Mouse (Mus musculus): ENCODE results near the gene Efcab11. TPM values are rescaled to one million over a fixed set of nuclear protein-coding genes. Genes with fewer than 3 reads are reported as not detected.

Gene Efcab11
- polyA plus RNA-seq, 2 experiments: 2.9 to 6.6 TPM

- H3K4me2 ChIP-seq (ENCODE audit: low read depth): no peak overlapping the region
- WGBS (ENCODE audit: insufficient replicate concordance): 72% methylated on average over 3 of the region's 3 CpGs
- TF ChIP-seq CTCF (IDR thresholded peaks at IDR 0.05; ENCODE audit: low read depth) (no peak), EP300 (IDR thresholded peaks at IDR 0.05; ENCODE audit: low read depth) (no peak)
- no peaks in the 10 kb centered on the region for H3K4me1 ChIP-seq (replicated peaks; ENCODE audit: control insufficient read depth in 2 of 2, insufficient read depth in 2 of 2, low read length in 1 of 2)
- H3K9me3 ChIP-seq (ENCODE audit: control insufficient read depth, low read length): no peaks in the 10 kb centered on the region
- ATAC-seq (ENCODE audit: insufficient read depth) (no peak), DNase-seq (ENCODE audit: low read depth in 3 of 3, low spot score in 3 of 3) (no peak)
- H3K27ac ChIP-seq: no peak overlapping the region
- H3K27me3 ChIP-seq (ENCODE audit: control insufficient read depth, insufficient read depth, low read length): no peaks in the 10 kb centered on the region
- H3K36me3 ChIP-seq (replicated peaks; ENCODE audit: control insufficient read depth, insufficient read depth, low read depth): no peaks in the 10 kb centered on the region
- H3K4me3 ChIP-seq (ENCODE audit: insufficient read depth in 1 of 2, low read depth in 2 of 2, low read length in 2 of 2): no peak overlapping the region
- no peak overlapping the region for H3K9ac ChIP-seq (replicated peaks)
Observed at GRCm38 (mm10) chr12:99694066-99694465, 190.2 kb downstream of the Efcab11 start.

GRCm38 (mm10) chr12:99686418-99686992, 197.7 kb downstream of the Efcab11 start:
- WGBS (ENCODE audit: insufficient replicate concordance): 52% methylated on average over 6 of the region's 6 CpGs
- no peak for DNase-seq (ENCODE audit: low read depth in 3 of 3, low spot score in 3 of 3)
- no peaks in the 10 kb centered on the region for H3K36me3 ChIP-seq (replicated peaks; ENCODE audit: control insufficient read depth, insufficient read depth, low read depth)
- H3K4me1 ChIP-seq (replicated peaks; ENCODE audit: control insufficient read depth in 2 of 2, insufficient read depth in 2 of 2, low read length in 1 of 2): no peaks in the 10 kb centered on the region; a peak in 1 of 4 replicates
- no peaks in the 10 kb centered on the region for H3K9me3 ChIP-seq (ENCODE audit: control insufficient read depth, low read length)
- no peak overlapping the region for H3K27ac ChIP-seq
- H3K4me3 ChIP-seq (ENCODE audit: insufficient read depth in 1 of 2, low read depth in 2 of 2, low read length in 2 of 2): no peak overlapping the region
- H3K9ac ChIP-seq (replicated peaks): no peak overlapping the region
- TF ChIP-seq EP300 (IDR thresholded peaks at IDR 0.05; ENCODE audit: low read depth): no peak
- no peak for TF ChIP-seq CTCF (IDR thresholded peaks at IDR 0.05; ENCODE audit: low read depth)
- H3K27me3 ChIP-seq (ENCODE audit: control insufficient read depth, insufficient read depth, low read length): no peaks in the 10 kb centered on the region
- ATAC-seq (ENCODE audit: insufficient read depth): no peak
- no peak overlapping the region for H3K4me2 ChIP-seq (ENCODE audit: low read depth)

GRCm38 (mm10) chr12:99685451-99686100, 198.7 kb downstream of the Efcab11 start:
- H3K4me1 ChIP-seq (replicated peaks; ENCODE audit: control insufficient read depth in 2 of 2, insufficient read depth in 2 of 2, low read length in 1 of 2): no peaks in the 10 kb centered on the region; a peak in 1 of 4 replicates
- ATAC-seq (ENCODE audit: insufficient read depth) (no peak), DNase-seq (ENCODE audit: low read depth in 3 of 3, low spot score in 3 of 3) (no peak)
- H3K36me3 ChIP-seq (replicated peaks; ENCODE audit: control insufficient read depth, insufficient read depth, low read depth): no peaks in the 10 kb centered on the region
- no peak for TF ChIP-seq EP300 (IDR thresholded peaks at IDR 0.05; ENCODE audit: low read depth)
- no peak for TF ChIP-seq CTCF (IDR thresholded peaks at IDR 0.05; ENCODE audit: low read depth)
- no peak overlapping the region for H3K9ac ChIP-seq (replicated peaks)
- no peak overlapping the region for H3K4me2 ChIP-seq (ENCODE audit: low read depth)
- H3K27me3 ChIP-seq (ENCODE audit: control insufficient read depth, insufficient read depth, low read length): no peaks in the 10 kb centered on the region
- no peak overlapping the region for H3K27ac ChIP-seq
- no peak overlapping the region for H3K4me3 ChIP-seq (ENCODE audit: insufficient read depth in 1 of 2, low read depth in 2 of 2, low read length in 2 of 2)
- no peaks in the 10 kb centered on the region for H3K9me3 ChIP-seq (ENCODE audit: control insufficient read depth, low read length)
- WGBS (ENCODE audit: insufficient replicate concordance): 57% methylated on average over 11 of the region's 11 CpGs

- Histone ChIP-seq H3K27ac (no peak overlapping the region), H3K4me2 (ENCODE audit: low read depth) (no peak overlapping the region), H3K4me1 (replicated peaks; ENCODE audit: control insufficient read depth in 2 of 2, insufficient read depth in 2 of 2, low read length in 1 of 2) (no peaks in the 10 kb centered on the region; a peak in 1 of 4 replicates), H3K4me3 (ENCODE audit: insufficient read depth in 1 of 2, low read depth in 2 of 2, low read length in 2 of 2) (no peak overlapping the region), H3K27me3 (ENCODE audit: control insufficient read depth, insufficient read depth, low read length) (no peaks in the 10 kb centered on the region), H3K9ac (replicated peaks) (no peak overlapping the region), H3K36me3 (replicated peaks; ENCODE audit: control insufficient read depth, insufficient read depth, low read depth) (no peaks in the 10 kb centered on the region), H3K9me3 (ENCODE audit: control insufficient read depth, low read length) (no peaks in the 10 kb centered on the region)
- DNase-seq (ENCODE audit: low read depth in 3 of 3, low spot score in 3 of 3) (no peak), ATAC-seq (ENCODE audit: insufficient read depth) (no peak)
- TF ChIP-seq CTCF (IDR thresholded peaks at IDR 0.05; ENCODE audit: low read depth): no peak
- no peak for TF ChIP-seq EP300 (IDR thresholded peaks at IDR 0.05; ENCODE audit: low read depth)
- WGBS (ENCODE audit: insufficient replicate concordance): 44% methylated on average over 4 of the region's 4 CpGs
Observed at GRCm38 (mm10) chr12:99681681-99682080, 202.6 kb downstream of the Efcab11 start.

- no peak overlapping the region for H3K27ac ChIP-seq
- H3K4me1 ChIP-seq (replicated peaks; ENCODE audit: control insufficient read depth in 2 of 2, insufficient read depth in 2 of 2, low read length in 1 of 2): no peaks in the 10 kb centered on the region
- no peak overlapping the region for H3K4me2 ChIP-seq (ENCODE audit: low read depth)
- 68% methylated on average over 4 of the region's 4 CpGs for WGBS (ENCODE audit: insufficient replicate concordance)
- no peaks in the 10 kb centered on the region for H3K27me3 ChIP-seq (ENCODE audit: control insufficient read depth, insufficient read depth, low read length)
- no peak overlapping the region for H3K4me3 ChIP-seq (ENCODE audit: insufficient read depth in 1 of 2, low read depth in 2 of 2, low read length in 2 of 2)
- DNase-seq (ENCODE audit: low read depth in 3 of 3, low spot score in 3 of 3) (no peak), ATAC-seq (ENCODE audit: insufficient read depth) (no peak)
- no peak overlapping the region for H3K9ac ChIP-seq (replicated peaks)
- no peak for TF ChIP-seq CTCF (IDR thresholded peaks at IDR 0.05; ENCODE audit: low read depth)
- no peak for TF ChIP-seq EP300 (IDR thresholded peaks at IDR 0.05; ENCODE audit: low read depth)
- H3K36me3 ChIP-seq (replicated peaks; ENCODE audit: control insufficient read depth, insufficient read depth, low read depth): no peaks in the 10 kb centered on the region
- H3K9me3 ChIP-seq (ENCODE audit: control insufficient read depth, low read length): no peaks in the 10 kb centered on the region
Observed at GRCm38 (mm10) chr12:99671866-99672191, 212.4 kb downstream of the Efcab11 start.
